Mouse (Mus musculus): ENCODE measurements around the gene Fancd2. TPM values are rescaled to one million over a fixed set of nuclear protein-coding genes. Genes with fewer than 3 reads are reported as not detected.

Gene Fancd2
- polyA plus RNA-seq, 1 experiment from 2014 or later = 19.1 TPM

DNA sequence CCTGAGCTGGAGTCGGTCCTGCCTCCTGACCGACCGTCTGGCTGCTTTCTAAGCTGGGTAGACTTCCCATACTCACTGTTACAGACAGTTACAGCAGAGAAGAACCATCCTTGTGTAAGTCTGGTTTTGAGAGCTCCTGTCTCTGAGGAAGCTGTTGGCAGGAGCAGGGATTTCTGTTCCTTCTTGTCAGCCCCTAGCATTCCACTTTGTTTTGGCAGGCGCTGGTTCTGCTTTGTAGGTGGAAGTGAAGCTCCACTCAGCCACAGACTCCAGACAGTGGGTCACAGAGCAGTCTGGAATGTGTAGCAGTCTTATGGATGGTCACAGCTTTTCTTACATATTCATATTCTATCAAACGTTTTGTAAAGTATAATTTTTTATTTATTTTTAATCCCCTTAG lies 98.8 kb downstream of the Fancd2 start:
- ATAC-seq (replicated peaks; ENCODE audit: low FRiP score) = no peak
- WGBS = 83% methylated on average over 5 of the region's 5 CpGs
- Histone ChIP-seq H3K27ac (ENCODE audit: low read depth, low read length) (no peak overlapping the region), H3K36me3 (ENCODE audit: control insufficient read depth, insufficient read depth, low read length) (peaks cover 15% of the 10 kb centered on the region; the same call in 1 of the 2 replicates), H3K27me3 (replicated peaks; ENCODE audit: control insufficient read depth, insufficient read depth, low read length) (no peaks in the 10 kb centered on the region), H3K9ac (ENCODE audit: low read depth, low read length) (no peak overlapping the region), H3K4me2 (no peak overlapping the region), H3K4me1 (replicated peaks; ENCODE audit: control insufficient read depth, insufficient read depth, low read length) (peaks cover 8% of the 10 kb centered on the region), H3K9me3 (ENCODE audit: control insufficient read depth, low read length) (no peaks in the 10 kb centered on the region), H3K4me3 (ENCODE audit: low read depth, low read length) (no peak overlapping the region)
- no peak for DNase-seq (ENCODE audit: low spot score)

DNA sequence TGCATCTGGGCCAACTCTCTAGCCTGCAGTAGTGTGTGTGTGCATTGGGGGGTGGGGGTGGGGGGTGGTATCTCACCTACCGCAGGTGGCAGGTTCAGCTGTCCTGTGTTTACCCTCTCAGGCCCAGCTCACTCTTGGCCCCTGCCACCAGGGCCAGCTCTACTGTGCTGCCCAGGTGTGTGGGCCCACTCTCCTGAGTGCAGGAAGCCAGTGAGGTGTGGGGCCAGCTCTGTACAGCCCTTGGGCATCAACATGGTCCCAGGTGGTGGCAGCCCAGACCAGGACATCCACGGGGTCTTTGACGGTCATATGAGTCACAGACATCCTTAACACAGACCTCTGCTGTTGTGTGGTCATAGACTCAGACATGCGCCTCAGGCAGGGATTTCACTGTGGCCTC lies 101.4 kb downstream of the Fancd2 start:
- Histone ChIP-seq H3K36me3 (ENCODE audit: control insufficient read depth, insufficient read depth, low read length) (peaks cover 13% of the 10 kb centered on the region; the same call in 1 of the 2 replicates), H3K4me1 (replicated peaks; ENCODE audit: control insufficient read depth, insufficient read depth, low read length) (no peaks in the 10 kb centered on the region), H3K9me3 (ENCODE audit: control insufficient read depth, low read length) (no peaks in the 10 kb centered on the region), H3K27me3 (replicated peaks; ENCODE audit: control insufficient read depth, insufficient read depth, low read length) (no peaks in the 10 kb centered on the region), H3K4me2 (no peak overlapping the region), H3K9ac (ENCODE audit: low read depth, low read length) (no peak overlapping the region), H3K27ac (ENCODE audit: low read depth, low read length) (no peak overlapping the region), H3K4me3 (ENCODE audit: low read depth, low read length) (no peak overlapping the region)
- DNase-seq (ENCODE audit: low spot score) (no peak), ATAC-seq (replicated peaks; ENCODE audit: low FRiP score) (no peak)
- 93% methylated on average over 4 of the region's 4 CpGs for WGBS

DNA sequence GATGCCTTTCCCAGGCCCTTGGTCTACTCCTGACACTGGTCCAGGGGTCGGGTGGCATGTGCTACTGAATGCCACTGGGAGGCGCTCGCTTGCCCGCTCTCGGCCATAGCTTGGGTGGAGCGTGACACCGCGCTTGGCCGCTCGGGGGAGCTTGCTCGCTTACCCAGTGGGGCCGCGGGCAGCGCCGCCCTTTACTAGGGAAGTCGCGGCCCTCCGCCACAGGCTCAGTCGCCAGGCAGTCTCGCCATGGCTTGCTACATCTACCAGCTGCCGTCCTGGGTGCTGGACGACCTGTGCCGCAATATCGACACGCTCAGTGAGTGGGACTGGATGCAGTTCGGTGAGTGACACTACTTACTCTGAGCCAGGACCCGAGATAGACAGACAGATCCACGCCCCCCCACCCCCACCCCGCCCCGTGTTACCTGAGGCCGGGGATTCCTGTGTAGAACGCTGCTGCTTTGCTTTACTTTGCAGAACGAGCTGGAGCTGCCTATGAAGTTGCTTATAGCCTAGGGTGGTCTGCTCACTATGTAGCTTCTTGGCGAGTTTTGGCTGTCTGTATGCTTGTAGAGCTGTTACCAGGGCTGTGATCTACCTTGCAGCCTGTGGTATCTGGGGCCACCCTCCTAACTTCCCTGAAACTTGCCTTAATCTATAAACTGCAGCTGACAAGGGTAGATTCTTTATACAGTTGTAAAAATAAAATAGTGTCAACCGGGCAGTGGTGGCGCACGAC lies 107.0 kb downstream of the Fancd2 start, which contains the start of gene Irak2:
Irak2 (plus strand) TSS at position 166 of the 739 bp plus-strand sequence.
- Histone ChIP-seq H3K4me2 (peak within 1 kb of the TSS; percentile 79), H3K9me3 (ENCODE audit: control insufficient read depth, low read length) (no peaks in the 10 kb centered on the region), H3K9ac (ENCODE audit: low read depth, low read length) (peak within 1 kb of the TSS; percentile 72), H3K27me3 (replicated peaks; ENCODE audit: control insufficient read depth, insufficient read depth, low read length) (no peaks in the 10 kb centered on the region), H3K4me3 (ENCODE audit: low read depth, low read length) (peak within 1 kb of the TSS; percentile 71), H3K27ac (ENCODE audit: low read depth, low read length) (peak within 1 kb of the TSS; percentile 72), H3K36me3 (ENCODE audit: control insufficient read depth, insufficient read depth, low read length) (no peaks in the 10 kb centered on the region), H3K4me1 (replicated peaks; ENCODE audit: control insufficient read depth, insufficient read depth, low read length) (0 out of 2 replicates have a peak, but pooled peaks cover 2% of the 10 kb centered on the region)
- WGBS = 5% methylated on average over 37 of the region's 37 CpGs
- DNase-seq (ENCODE audit: low spot score) (peak; percentile 89), ATAC-seq (replicated peaks; ENCODE audit: low FRiP score) (peak; percentile 95)

DNA sequence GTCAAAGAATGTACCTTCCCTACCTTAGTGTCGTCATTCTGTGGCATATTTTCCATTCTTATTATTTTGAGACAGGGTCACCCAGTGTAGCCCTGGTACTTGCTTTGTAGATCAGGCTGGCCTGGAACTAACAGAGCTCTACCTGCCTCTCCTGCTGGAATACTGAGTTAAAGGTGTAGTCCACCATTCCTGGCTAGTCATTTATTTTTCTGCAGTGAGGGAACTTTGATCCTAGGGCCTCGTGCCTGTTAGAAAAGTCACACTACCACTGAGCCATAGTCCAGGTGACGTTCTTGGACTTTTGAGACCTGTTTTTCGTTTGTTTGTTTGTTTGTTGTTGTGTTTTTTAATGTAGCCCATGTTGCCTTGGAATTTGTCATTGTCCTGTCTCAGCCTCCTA lies 107.7 kb downstream of the Fancd2 start:
- no peak for ATAC-seq (replicated peaks; ENCODE audit: low FRiP score)
- Histone ChIP-seq H3K36me3 (ENCODE audit: control insufficient read depth, insufficient read depth, low read length) (no peaks in the 10 kb centered on the region), H3K4me2 (peak overlapping the region; percentile 79), H3K27ac (ENCODE audit: low read depth, low read length) (no peak overlapping the region), H3K4me3 (ENCODE audit: low read depth, low read length) (peak overlapping the region; percentile 71; the same call in 1 of the 2 replicates), H3K4me1 (replicated peaks; ENCODE audit: control insufficient read depth, insufficient read depth, low read length) (0 out of 2 replicates have a peak, but pooled peaks cover 2% of the 10 kb centered on the region), H3K9me3 (ENCODE audit: control insufficient read depth, low read length) (no peaks in the 10 kb centered on the region), H3K27me3 (replicated peaks; ENCODE audit: control insufficient read depth, insufficient read depth, low read length) (no peaks in the 10 kb centered on the region), H3K9ac (ENCODE audit: low read depth, low read length) (no peak overlapping the region)
- 75% methylated on average over 4 of the region's 4 CpGs for WGBS
- DNase-seq (ENCODE audit: low spot score) = no peak

DNA sequence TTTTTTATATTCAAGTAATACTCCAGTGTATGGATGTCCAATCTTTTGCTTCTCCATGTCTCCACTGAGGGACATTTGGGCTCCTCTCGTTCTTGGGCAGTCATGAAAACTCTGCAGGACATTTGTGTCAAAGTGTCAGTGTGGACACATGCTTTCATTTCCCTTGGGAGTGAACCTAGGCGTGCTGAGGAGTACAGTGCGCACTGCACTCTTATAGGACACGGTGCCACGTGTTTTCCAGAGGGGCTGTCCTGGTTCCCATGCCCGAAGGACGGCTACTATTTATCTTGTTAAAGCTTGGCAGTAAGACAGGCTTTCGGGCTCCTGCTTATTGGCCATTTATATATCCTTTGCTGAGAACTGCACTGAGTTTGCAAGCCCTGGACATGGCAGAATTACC lies 111.1 kb downstream of the Fancd2 start:
- no peak for ATAC-seq (replicated peaks; ENCODE audit: low FRiP score)
- H3K36me3 ChIP-seq (ENCODE audit: control insufficient read depth, insufficient read depth, low read length) = no peaks in the 10 kb centered on the region
- H3K4me2 ChIP-seq = no peak overlapping the region
- WGBS = 80% methylated on average over 8 of the region's 8 CpGs
- DNase-seq (ENCODE audit: low spot score) = no peak
- no peak overlapping the region for H3K27ac ChIP-seq (ENCODE audit: low read depth, low read length)
- H3K9me3 ChIP-seq (ENCODE audit: control insufficient read depth, low read length) = no peaks in the 10 kb centered on the region
- H3K4me3 ChIP-seq (ENCODE audit: low read depth, low read length) = no peak overlapping the region
- H3K4me1 ChIP-seq (replicated peaks; ENCODE audit: control insufficient read depth, insufficient read depth, low read length) = 0 out of 2 replicates have a peak, but pooled peaks cover 5% of the 10 kb centered on the region
- H3K9ac ChIP-seq (ENCODE audit: low read depth, low read length) = no peak overlapping the region
- H3K27me3 ChIP-seq (replicated peaks; ENCODE audit: control insufficient read depth, insufficient read depth, low read length) = no peaks in the 10 kb centered on the region

DNA sequence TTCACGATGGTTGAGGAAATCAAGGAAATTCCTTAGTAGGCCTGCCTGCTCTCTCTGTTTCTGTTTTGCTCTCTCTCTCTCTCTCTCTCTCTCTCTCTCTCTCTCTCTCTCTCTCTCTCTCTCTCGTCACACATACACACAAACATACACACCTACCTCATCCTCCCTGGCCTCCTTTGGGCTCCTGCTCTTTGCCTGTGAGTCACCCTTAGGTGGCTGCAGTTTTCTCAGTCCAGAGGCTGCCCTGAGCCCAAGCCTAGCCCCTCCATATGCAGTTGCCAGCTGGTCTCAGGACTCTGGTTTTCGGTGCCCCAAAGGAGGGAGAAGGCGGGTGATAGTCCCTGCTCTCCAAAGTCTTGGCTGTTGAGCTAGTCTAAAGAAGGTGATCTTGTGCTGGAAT lies 111.5 kb downstream of the Fancd2 start:
- H3K9me3 ChIP-seq (ENCODE audit: control insufficient read depth, low read length) = no peaks in the 10 kb centered on the region
- ATAC-seq (replicated peaks; ENCODE audit: low FRiP score) = no peak
- H3K9ac ChIP-seq (ENCODE audit: low read depth, low read length) = no peak overlapping the region
- no peak overlapping the region for H3K4me2 ChIP-seq
- H3K36me3 ChIP-seq (ENCODE audit: control insufficient read depth, insufficient read depth, low read length) = no peaks in the 10 kb centered on the region
- H3K27me3 ChIP-seq (replicated peaks; ENCODE audit: control insufficient read depth, insufficient read depth, low read length) = no peaks in the 10 kb centered on the region
- H3K4me3 ChIP-seq (ENCODE audit: low read depth, low read length) = no peak overlapping the region
- 86% methylated on average over 4 of the region's 4 CpGs for WGBS
- no peak for DNase-seq (ENCODE audit: low spot score)
- 0 out of 2 replicates have a peak, but pooled peaks cover 5% of the 10 kb centered on the region for H3K4me1 ChIP-seq (replicated peaks; ENCODE audit: control insufficient read depth, insufficient read depth, low read length)
- no peak overlapping the region for H3K27ac ChIP-seq (ENCODE audit: low read depth, low read length)

DNA sequence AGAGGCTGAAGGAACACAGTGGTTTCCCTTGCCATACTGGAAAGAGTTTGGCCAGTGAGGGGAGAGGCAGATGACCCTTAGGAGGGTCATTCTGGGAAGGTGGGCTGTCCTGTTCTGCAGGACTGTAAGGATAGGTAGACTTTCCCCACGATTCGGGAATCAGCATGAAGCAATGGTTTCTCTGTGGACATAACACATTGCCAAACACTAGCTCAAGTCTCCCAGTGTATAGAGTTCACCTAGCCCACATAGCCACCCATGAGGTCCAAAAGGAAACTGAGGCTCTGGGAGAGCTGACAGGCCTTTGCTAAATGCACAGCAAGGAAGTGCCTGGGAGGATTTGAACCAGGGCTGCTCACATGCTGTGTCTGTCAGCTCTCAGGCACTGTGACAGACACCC lies 112.5 kb downstream of the Fancd2 start:
- H3K4me2 ChIP-seq = no peak overlapping the region
- no peak overlapping the region for H3K9ac ChIP-seq (ENCODE audit: low read depth, low read length)
- 0 out of 2 replicates have a peak, but pooled peaks cover 8% of the 10 kb centered on the region for H3K4me1 ChIP-seq (replicated peaks; ENCODE audit: control insufficient read depth, insufficient read depth, low read length)
- no peaks in the 10 kb centered on the region for H3K27me3 ChIP-seq (replicated peaks; ENCODE audit: control insufficient read depth, insufficient read depth, low read length)
- no peaks in the 10 kb centered on the region for H3K36me3 ChIP-seq (ENCODE audit: control insufficient read depth, insufficient read depth, low read length)
- no peaks in the 10 kb centered on the region for H3K9me3 ChIP-seq (ENCODE audit: control insufficient read depth, low read length)
- WGBS = 86% methylated on average over 2 of the region's 2 CpGs
- H3K27ac ChIP-seq (ENCODE audit: low read depth, low read length) = no peak overlapping the region
- no peak overlapping the region for H3K4me3 ChIP-seq (ENCODE audit: low read depth, low read length)
- DNase-seq (ENCODE audit: low spot score) (no peak), ATAC-seq (replicated peaks; ENCODE audit: low FRiP score) (no peak)

DNA sequence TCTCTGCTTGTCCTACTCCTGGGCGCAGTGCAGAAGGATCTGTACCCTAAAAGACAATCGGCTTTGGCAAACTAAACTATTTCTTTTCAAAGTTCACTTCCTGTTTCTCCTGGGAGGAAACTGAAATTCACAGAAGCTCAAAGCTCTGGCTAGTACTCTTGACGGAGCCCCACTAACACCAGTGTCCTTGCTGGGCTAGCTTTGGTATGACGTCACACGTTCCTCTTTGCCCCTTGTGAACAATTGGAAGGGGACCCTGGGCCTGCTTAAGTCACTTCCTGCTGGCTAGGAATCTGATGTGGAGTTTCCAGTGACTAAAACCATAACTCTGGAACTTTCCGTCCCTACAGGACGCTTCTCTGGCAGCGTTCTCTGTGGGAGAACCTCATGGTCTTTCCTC lies 113.3 kb downstream of the Fancd2 start:
- ATAC-seq (replicated peaks; ENCODE audit: low FRiP score) (no peak), DNase-seq (ENCODE audit: low spot score) (no peak)
- Histone ChIP-seq H3K9ac (ENCODE audit: low read depth, low read length) (no peak overlapping the region), H3K36me3 (ENCODE audit: control insufficient read depth, insufficient read depth, low read length) (no peaks in the 10 kb centered on the region), H3K9me3 (ENCODE audit: control insufficient read depth, low read length) (no peaks in the 10 kb centered on the region), H3K4me2 (no peak overlapping the region), H3K27ac (ENCODE audit: low read depth, low read length) (no peak overlapping the region), H3K4me3 (ENCODE audit: low read depth, low read length) (no peak overlapping the region), H3K4me1 (replicated peaks; ENCODE audit: control insufficient read depth, insufficient read depth, low read length) (0 out of 2 replicates have a peak, but pooled peaks cover 10% of the 10 kb centered on the region), H3K27me3 (replicated peaks; ENCODE audit: control insufficient read depth, insufficient read depth, low read length) (no peaks in the 10 kb centered on the region)
- 67% methylated on average over 8 of the region's 8 CpGs for WGBS

Measured in liver, embryonic 11.5 days (tissue).